13 mouse cellular contexts compared by ENCODE assay signal in the genomic region with DNA sequence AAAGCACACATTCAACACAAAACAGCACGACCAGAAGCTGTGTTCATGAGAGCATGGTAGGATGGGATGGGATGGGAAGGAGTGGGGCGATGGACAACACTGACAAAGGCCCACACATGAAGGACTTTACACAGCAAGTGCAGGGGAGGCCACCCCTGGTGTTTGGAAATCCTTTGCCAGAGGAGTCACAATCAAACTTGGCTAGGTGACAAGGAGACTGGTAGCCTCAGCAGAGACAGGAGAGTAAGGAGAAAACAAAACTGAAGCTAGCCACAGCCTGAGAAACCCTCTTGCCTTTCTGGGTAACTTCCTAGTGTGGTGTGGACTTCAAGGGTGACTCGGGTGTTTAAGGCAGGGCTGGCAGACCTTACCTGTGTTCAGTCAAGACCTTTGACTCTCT. TPM values are rescaled to one million over a fixed set of nuclear protein-coding genes. Genes with fewer than 3 reads are reported as not detected.
DNase-seq lines count a peak whose midpoint lies in the region; ATAC-seq lines count a peak whose summit lies in the region.
"Had no signal": no experiment of that assay in that cellular context is flagged by ENCODE, and none has a peak within 500 bp of the region (broad histone marks: within the 10 kb centered on the region; RNA-seq: fewer than 3 reads in every experiment).

No protein-coding gene starts in this region.

- no peak overlapping the region for H3K4me3 ChIP-seq in forebrain, embryonic 12.5 days (replicated peaks)
- H3K4me3 ChIP-seq in forebrain, embryonic 16.5 days (replicated peaks; ENCODE audit: low read length), result no peak overlapping the region
- peak overlapping the region; percentile 96 for H3K4me3 ChIP-seq in megakaryocyte, embryonic 14.5 days (replicated peaks)
- peak overlapping the region; percentile 74 for H3K4me3 ChIP-seq in liver, embryonic 15.5 days (replicated peaks)

- 0 out of 2 replicates have a peak, but pooled peaks cover 12% of the 10 kb centered on the region for H3K27me3 ChIP-seq in forebrain, embryonic 12.5 days
- no peaks in the 10 kb centered on the region; the same call in 1 of the 2 replicates for H3K27me3 ChIP-seq in forebrain, embryonic 16.5 days (replicated peaks; ENCODE audit: control insufficient read depth, insufficient read depth, low read length)
- H3K27me3 ChIP-seq in megakaryocyte, embryonic 14.5 days (replicated peaks), result peaks cover 3% of the 10 kb centered on the region
- no peaks in the 10 kb centered on the region for H3K27me3 ChIP-seq in liver, embryonic 15.5 days

- peak; percentile 17 for DNase-seq in adipocyte (ENCODE audit: low spot score)
- DNase-seq in adrenal gland, postnatal 36 days, result no peak
- no peak for DNase-seq in frontal cortex, postnatal 14 days (ENCODE audit: low spot score in 2 of 2)
- DNase-seq: embryo, embryonic 11 days; kidney, postnatal 25 days had no signal

- no peaks in the 10 kb centered on the region for H3K9me3 ChIP-seq in forebrain, embryonic 12.5 days
- no peaks in the 10 kb centered on the region for H3K9me3 ChIP-seq in forebrain, embryonic 16.5 days (ENCODE audit: control insufficient read depth, low read length)
- no peaks in the 10 kb centered on the region for H3K9me3 ChIP-seq in megakaryocyte, embryonic 14.5 days
- H3K9me3 ChIP-seq in liver, embryonic 15.5 days (replicated peaks), result no peaks in the 10 kb centered on the region

- H3K4me1 ChIP-seq in forebrain, embryonic 12.5 days, result peaks cover 22% of the 10 kb centered on the region
- H3K4me1 ChIP-seq in forebrain, embryonic 16.5 days (replicated peaks; ENCODE audit: control insufficient read depth, insufficient read depth, low read length), result peaks cover 18% of the 10 kb centered on the region
- H3K4me1 ChIP-seq in megakaryocyte, embryonic 14.5 days, result peaks cover 81% of the 10 kb centered on the region
- H3K4me1 ChIP-seq in liver, embryonic 15.5 days (replicated peaks), result peaks cover 81% of the 10 kb centered on the region

- 0 out of 2 replicates have a peak overlapping the region, but pooled peaks have one; percentile 85 for H3K4me2 ChIP-seq in forebrain, embryonic 12.5 days
- no peak overlapping the region for H3K4me2 ChIP-seq in forebrain, embryonic 16.5 days (ENCODE audit: low read length)
- H3K4me2 ChIP-seq in liver, embryonic 15.5 days, result peak overlapping the region; percentile 76

- 89% methylated on average over 3 of the region's 3 CpGs for WGBS in forebrain, embryonic 12.5 days
- 85% methylated on average over 3 of the region's 3 CpGs for WGBS in forebrain, embryonic 16.5 days
- WGBS in liver, embryonic 15.5 days (ENCODE audit: insufficient replicate concordance), result 57% methylated on average over 3 of the region's 3 CpGs

- no peak overlapping the region for H3K9ac ChIP-seq in forebrain, embryonic 12.5 days
- no peak overlapping the region for H3K9ac ChIP-seq in forebrain, embryonic 16.5 days (replicated peaks; ENCODE audit: low read depth, low read length)
- H3K9ac ChIP-seq in liver, embryonic 15.5 days, result peak overlapping the region; percentile 93

- H3K36me3 ChIP-seq in forebrain, embryonic 12.5 days (replicated peaks), result peaks cover 14% of the 10 kb centered on the region
- peaks cover 2% of the 10 kb centered on the region; the same call in 1 of the 2 replicates for H3K36me3 ChIP-seq in forebrain, embryonic 16.5 days (ENCODE audit: control insufficient read depth, insufficient read depth)
- peaks cover 31% of the 10 kb centered on the region for H3K36me3 ChIP-seq in megakaryocyte, embryonic 14.5 days (replicated peaks; ENCODE audit: low read length)
- H3K36me3 ChIP-seq in liver, embryonic 15.5 days (replicated peaks), result peaks cover 23% of the 10 kb centered on the region

- ATAC-seq in forebrain, embryonic 12.5 days (ENCODE audit: low FRiP score), result no peak
- ATAC-seq in forebrain, embryonic 16.5 days, result no peak
- ATAC-seq in megakaryocyte, adult 5-6 weeks (ENCODE audit: poor library complexity, severe bottlenecking), result no peak
- ATAC-seq in liver, embryonic 15.5 days (ENCODE audit: insufficient read depth), result no peak
- ATAC-seq: activated CD4-positive, CD25-positive, alpha-beta regulatory T cell, adult 4 months; intestine, postnatal 0 days had no signal

- H3K27ac ChIP-seq in forebrain, embryonic 12.5 days, result no peak overlapping the region
- no peak overlapping the region for H3K27ac ChIP-seq in forebrain, embryonic 16.5 days (ENCODE audit: low read length)
- peak overlapping the region; percentile 94 for H3K27ac ChIP-seq in liver, embryonic 15.5 days (replicated peaks)

RNA-seq across cellular contexts. Expression of gene Psmf1, which starts 4.9 kb away (rescaled TPM):
- polyA plus RNA-seq in forebrain, embryonic 12.5 days (2016; fragmentation: Nextera tagmentation; extraction: Ambion mirVana), result 48.1 and 48.6 TPM in 2 replicates
- 56.7 and 57.3 TPM in 2 replicates for polyA plus RNA-seq in forebrain, embryonic 16.5 days (2015; fragmentation: Nextera tagmentation; extraction: Ambion mirVana)
- 41.0 and 47.6 TPM in 2 replicates for polyA plus RNA-seq in megakaryocyte, embryonic 14.5 days (2012; ENCODE audit: insufficient read depth, low replicate concordance)
- 18.0 and 19.0 TPM in 2 replicates for total RNA-seq in megakaryocyte, adult 5-6 weeks (2015)
- 10.1 and 10.8 TPM in 2 replicates for total RNA-seq in megakaryocyte, adult 5-6 weeks (2017)
- polyA plus RNA-seq in liver, embryonic 15.5 days (2015; fragmentation: Nextera tagmentation; extraction: Ambion mirVana), result 43.4 and 43.8 TPM in 2 replicates
- total RNA-seq in adrenal gland, postnatal 36 days (2021), result 10 to 100 TPM; 31.8 to 38.2 TPM

RNA-seq across cellular contexts. Expression of gene Tmem74b, which starts 37.3 kb away (rescaled TPM):
- polyA plus RNA-seq in forebrain, embryonic 12.5 days (2016; fragmentation: Nextera tagmentation; extraction: Ambion mirVana), result 9.5 and 11.3 TPM in 2 replicates
- 22.2 and 26.6 TPM in 2 replicates for polyA plus RNA-seq in forebrain, embryonic 16.5 days (2015; fragmentation: Nextera tagmentation; extraction: Ambion mirVana)
- polyA plus RNA-seq in megakaryocyte, embryonic 14.5 days (2012; ENCODE audit: insufficient read depth, low replicate concordance), result 0.08 TPM in 1 of 2 replicates, not detected in the other
- total RNA-seq in megakaryocyte, adult 5-6 weeks (2015), result not detected in 2 replicates
- not detected in 2 replicates for total RNA-seq in megakaryocyte, adult 5-6 weeks (2017)
- polyA plus RNA-seq in liver, embryonic 15.5 days (2015; fragmentation: Nextera tagmentation; extraction: Ambion mirVana), result 0.06 TPM in 1 of 2 replicates, not detected in the other
- total RNA-seq in adrenal gland, postnatal 36 days (2021), result 1 to 10 TPM in 1 of 2 experiments, under 1 TPM in 1; 0.23 to 1.6 TPM
- total RNA-seq: hematopoietic stem cell, adult 5-6 weeks had no signal
- polyA plus RNA-seq: activated CD4-positive, CD25-positive, alpha-beta regulatory T cell, adult 4 months had no signal

Comparison
In these comparisons a context has a peak if more than half of its experiments do, and no peak if none do; other contexts are left out.
1. H3K4me3 ChIP-seq: peak in megakaryocyte, embryonic 14.5 days (single experiment) and liver, embryonic 15.5 days (single experiment); none in forebrain, embryonic 12.5 days (single experiment) and forebrain, embryonic 16.5 days (single experiment).